Mouse (Mus musculus) fat pad, adult 2 months (tissue): ENCODE measurements at regions not wholly inside any gene's neighbourhood (a gene's known extent, or its start where the extent isn't known, plus 50 kb on each side); places are given as distances from the start of the nearest gene placed in this dataset.

ENCODE experiments used
- DNase-seq: peaks from one replicate; pipeline ENCODE4 v3.0.0-alpha.2; 2011; ENCODE audit warnings: low read depth, low spot score; ENCODE audit errors: extremely low read depth

GRCm38 (mm10) chr9:61645661-61646425, 268.5 kb downstream of the Rplp1 start:
- no peak for DNase-seq

- no peak for DNase-seq
These were observed 268.6 kb downstream of the Tle3 start for GRCm38 (mm10) chr9:61640739-61641138.

GRCm38 (mm10) chr9:61638908-61639307, 266.7 kb downstream of the Tle3 start:
- no peak for DNase-seq

- no peak for DNase-seq
These were observed 261.8 kb downstream of the Tle3 start for GRCm38 (mm10) chr9:61633936-61634335.

GRCm38 (mm10) chr9:61632602-61633001, 260.4 kb downstream of the Tle3 start:
- no peak for DNase-seq

GRCm38 (mm10) chr9:61631097-61631496, 258.9 kb downstream of the Tle3 start:
- DNase-seq, result no peak

GRCm38 (mm10) chr9:61627801-61628574, 255.8 kb downstream of the Tle3 start:
- DNase-seq, result no peak

GRCm38 (mm10) chr9:61622933-61623332, 250.8 kb downstream of the Tle3 start:
- no peak for DNase-seq

GRCm38 (mm10) chr9:61621939-61622338, 249.8 kb downstream of the Tle3 start:
- no peak for DNase-seq

GRCm38 (mm10) chr9:61620786-61621185, 248.6 kb downstream of the Tle3 start:
- DNase-seq, result no peak

GRCm38 (mm10) chr9:61620105-61620504, 247.9 kb downstream of the Tle3 start:
- no peak for DNase-seq

GRCm38 (mm10) chr9:61618510-61619249, 246.5 kb downstream of the Tle3 start:
- no peak for DNase-seq

GRCm38 (mm10) chr9:61617979-61618378, 245.8 kb downstream of the Tle3 start:
- DNase-seq, result no peak

GRCm38 (mm10) chr9:61615556-61615955, 243.4 kb downstream of the Tle3 start:
- no peak for DNase-seq

- no peak for DNase-seq
These were observed 235.4 kb downstream of the Tle3 start for GRCm38 (mm10) chr9:61607576-61607975.

- no peak for DNase-seq
These were observed 230.3 kb downstream of the Tle3 start for GRCm38 (mm10) chr9:61602353-61602978.

- DNase-seq, result no peak
These were observed 229.7 kb downstream of the Tle3 start for GRCm38 (mm10) chr9:61601911-61602310.

- DNase-seq, result no peak
These were observed 225.1 kb downstream of the Tle3 start for GRCm38 (mm10) chr9:61597287-61597686.

- DNase-seq, result peak; percentile 99
These were observed 224.4 kb downstream of the Tle3 start for GRCm38 (mm10) chr9:61596410-61597108.

GRCm38 (mm10) chr9:61595170-61595967, 223.2 kb downstream of the Tle3 start:
- DNase-seq, result peak; percentile 98
